Mouse (Mus musculus) B cell, adult 2 months (primary cell): ENCODE data around the gene Clcnka.

Source experiments
- DNase-seq, 2 experiments: peaks; one replicate each; pipeline ENCODE4 v3.0.0; 2022

The Clcnka gene

DNA sequence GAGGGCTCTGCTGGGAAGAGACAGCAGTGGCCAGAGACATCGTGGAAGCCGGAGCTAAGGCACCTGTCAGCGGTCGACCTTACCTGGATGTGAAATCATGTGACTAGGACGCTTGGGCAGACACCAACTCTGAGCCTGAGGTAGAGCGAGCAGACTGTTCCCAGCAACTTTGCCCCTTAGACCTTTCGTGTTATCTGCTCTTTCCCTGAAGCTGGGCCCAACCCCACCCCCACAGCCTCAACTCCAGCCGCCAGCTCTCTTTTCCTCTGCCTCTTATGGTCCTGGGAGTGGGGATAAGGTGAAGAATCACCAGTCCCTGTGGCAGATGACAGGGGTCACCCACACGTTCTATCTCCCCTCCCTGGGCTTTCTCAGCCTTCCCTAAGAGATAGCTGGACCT is 22.4 kb upstream of the Clcnka start:
- DNase-seq, result no peak

- no peak for DNase-seq
Measured at GRCm38 (mm10) chr4:141420192-141420829, 21.8 kb upstream of the Clcnka start, which contains the start of gene Hspb7. Gene Hspb7 (plus strand): TSS chr4:141420779.

DNA sequence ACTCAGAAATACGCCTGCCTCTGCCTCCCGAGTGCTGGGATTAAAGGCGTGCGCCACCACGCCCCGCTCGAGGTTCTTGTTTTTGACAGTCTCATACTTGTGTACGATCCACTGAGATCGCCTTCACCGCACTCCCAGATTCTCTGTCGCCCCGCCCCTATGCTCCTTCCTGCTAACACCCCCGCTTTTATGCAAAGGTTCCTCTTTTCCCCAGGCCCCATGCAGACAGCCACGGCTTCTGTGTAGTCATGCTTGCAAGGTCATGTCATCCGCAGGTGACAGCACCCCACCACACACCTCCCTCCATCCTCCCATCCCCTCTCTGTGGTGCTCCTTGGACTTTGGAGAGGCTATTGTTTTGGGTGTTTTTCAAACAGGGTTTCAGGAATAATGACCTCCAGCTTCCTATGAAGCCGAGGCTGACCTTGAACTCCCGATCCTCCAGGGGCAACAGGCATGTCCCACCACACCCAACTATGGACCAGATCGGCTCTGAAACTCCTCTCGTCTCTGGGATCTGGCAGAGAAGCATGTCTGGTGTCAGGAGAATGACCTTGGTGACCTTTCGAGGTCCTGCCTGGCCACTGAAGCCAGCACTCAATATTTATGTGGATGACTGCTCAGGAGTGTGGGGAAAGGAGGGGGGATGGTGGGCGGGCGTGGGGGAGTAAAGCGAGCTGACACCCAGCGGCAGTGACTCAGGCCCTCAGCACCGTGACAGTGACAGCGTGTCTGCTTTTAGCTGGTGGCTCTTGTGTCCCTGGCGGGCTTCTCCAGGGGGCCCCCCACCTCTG is 21.1 kb upstream of the Clcnka start:
- peak; percentile 72 to 79 for DNase-seq

DNA sequence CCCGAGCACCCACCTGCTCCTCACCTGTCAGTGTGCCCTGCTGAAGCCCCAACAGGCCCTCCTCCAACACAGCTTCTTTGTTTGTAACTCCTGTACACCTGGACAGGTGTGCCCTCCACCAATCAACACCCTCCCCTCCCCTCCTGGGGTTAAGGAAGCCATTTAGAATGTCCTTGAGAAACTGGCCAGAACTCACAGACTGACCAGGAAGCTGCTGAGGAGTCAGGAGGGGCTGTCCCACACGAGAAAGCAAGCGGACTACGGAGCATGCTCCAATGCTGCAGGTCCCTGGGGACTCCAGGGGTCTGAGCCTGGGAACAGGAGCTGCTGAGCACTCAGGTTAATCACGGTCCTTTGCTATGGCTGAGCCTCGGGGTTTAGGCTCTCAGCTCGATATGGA is 17.4 kb upstream of the Clcnka start, which contains the start of gene Clcnkb:
Clcnkb (minus strand) TSS at position 91 of the 400 bp plus-strand sequence.
- DNase-seq, result no peak

DNA sequence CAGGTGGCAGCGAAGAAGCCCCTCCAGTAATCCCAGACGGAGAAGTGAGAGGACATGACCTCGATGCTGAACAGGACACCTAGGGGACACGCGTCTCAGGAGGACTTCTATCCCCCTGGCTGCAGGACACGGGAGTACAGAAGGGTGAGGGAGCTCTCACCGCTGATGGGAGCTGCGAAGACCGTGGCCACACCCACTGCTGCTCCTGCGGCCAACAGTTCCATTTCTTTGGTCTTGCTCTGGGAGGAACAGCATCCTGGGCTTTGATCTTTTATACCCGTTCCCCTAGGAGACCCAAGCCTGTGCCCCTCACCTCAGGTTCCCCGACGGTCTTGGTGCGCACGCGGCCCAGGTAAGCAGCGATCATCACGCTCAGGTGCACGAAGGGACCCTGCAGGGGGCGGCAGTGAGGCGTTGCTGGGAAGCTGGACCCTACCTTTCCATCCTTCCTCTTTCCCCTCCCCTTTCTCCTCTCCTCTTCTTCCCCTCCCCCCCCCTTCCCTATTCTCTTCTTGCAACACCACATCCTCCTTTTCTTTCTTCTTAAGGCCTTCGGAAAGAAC is 13.0 kb upstream of the Clcnka start:
- peak; percentile 37 to 46 for DNase-seq

DNA sequence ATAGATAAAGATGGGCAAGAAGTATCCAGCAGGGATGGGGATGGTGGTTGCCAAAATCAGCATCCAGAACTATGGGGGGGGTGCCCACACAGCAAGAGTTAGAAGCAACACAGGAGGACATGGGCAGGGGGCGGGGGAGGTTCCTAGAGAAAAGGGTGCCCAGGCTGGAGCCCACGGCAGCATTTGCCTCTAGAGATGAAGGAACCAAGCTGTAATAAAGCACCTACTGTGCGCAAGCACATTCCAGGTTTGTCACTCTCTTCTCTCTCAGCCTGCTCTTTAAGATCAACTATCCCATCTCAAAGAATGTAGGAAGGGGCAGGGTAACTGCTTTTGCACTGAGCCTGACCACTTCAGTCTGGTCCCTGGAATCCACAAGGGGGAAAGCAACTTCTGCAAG is 10.1 kb upstream of the Clcnka start:
- no peak for DNase-seq

- peak; percentile 58 to 64 for DNase-seq
Measured at GRCm38 (mm10) chr4:141406516-141407299, 8.2 kb upstream of the Clcnka start.

DNA sequence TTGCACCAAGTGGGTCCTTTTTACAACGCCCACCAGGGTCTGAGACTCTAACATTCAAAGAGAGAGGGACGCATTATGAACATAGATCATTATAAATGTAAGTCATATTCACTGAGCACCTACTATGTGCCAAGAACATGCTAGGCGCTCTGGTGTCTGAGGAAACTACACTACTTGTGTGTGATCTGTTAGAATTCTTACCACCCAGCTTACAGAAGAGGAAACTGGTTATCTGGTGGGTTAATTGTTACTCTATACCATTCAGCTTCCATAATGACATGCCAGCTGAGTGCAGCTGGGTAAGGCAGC is 6.7 kb upstream of the Clcnka start:
- DNase-seq, result no peak

- peak; percentile 93 to 95 for DNase-seq
Measured at GRCm38 (mm10) chr4:141404518-141405313, 6.2 kb upstream of the Clcnka start.

- no peak for DNase-seq
Measured at GRCm38 (mm10) chr4:141400171-141400570, 1.6 kb upstream of the Clcnka start.

GRCm38 (mm10) chr4:141397861-141398260 is 663 bp downstream of the Clcnka start:
- no peak for DNase-seq

DNA sequence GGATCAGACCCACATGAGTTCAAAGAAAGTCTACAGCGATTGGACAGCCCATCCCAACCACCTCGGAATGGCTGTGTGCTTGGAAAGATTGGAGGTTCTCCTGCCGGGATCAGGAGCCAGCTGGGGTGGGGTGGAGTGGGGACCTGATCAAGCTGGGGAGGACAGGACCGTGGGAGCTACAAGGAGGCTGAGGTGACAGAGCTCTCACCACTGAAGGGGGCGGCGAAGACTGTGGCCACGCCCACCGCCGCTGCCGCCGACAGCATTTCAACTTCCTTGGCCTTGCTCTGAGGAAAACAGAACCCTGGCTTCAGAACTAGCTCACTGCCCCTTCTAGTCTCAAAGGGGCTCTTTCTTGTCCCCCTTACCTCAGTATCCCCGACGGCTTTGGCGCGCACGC is 3.8 kb downstream of the Clcnka start:
- DNase-seq, result no peak

DNA sequence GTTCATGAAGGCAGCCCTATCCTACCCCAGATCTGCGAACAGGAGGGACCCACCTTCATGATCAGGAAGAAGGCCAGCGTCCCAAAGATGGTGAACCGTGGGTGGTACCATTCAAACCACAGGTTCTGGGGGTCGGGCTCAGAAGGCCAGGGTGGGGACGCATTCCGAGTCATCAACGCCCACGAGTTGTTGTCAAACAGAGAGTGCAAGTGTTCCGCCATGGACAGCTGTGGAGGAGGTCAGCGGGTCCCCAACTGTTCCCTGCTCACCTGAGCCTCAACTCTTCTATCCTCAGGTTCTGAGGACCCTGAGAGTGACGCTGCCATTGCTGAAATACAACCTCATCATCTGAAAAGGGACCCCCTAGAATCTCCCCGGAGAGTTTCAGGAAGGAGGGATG is 7.2 kb downstream of the Clcnka start:
- DNase-seq, result no peak

DNA sequence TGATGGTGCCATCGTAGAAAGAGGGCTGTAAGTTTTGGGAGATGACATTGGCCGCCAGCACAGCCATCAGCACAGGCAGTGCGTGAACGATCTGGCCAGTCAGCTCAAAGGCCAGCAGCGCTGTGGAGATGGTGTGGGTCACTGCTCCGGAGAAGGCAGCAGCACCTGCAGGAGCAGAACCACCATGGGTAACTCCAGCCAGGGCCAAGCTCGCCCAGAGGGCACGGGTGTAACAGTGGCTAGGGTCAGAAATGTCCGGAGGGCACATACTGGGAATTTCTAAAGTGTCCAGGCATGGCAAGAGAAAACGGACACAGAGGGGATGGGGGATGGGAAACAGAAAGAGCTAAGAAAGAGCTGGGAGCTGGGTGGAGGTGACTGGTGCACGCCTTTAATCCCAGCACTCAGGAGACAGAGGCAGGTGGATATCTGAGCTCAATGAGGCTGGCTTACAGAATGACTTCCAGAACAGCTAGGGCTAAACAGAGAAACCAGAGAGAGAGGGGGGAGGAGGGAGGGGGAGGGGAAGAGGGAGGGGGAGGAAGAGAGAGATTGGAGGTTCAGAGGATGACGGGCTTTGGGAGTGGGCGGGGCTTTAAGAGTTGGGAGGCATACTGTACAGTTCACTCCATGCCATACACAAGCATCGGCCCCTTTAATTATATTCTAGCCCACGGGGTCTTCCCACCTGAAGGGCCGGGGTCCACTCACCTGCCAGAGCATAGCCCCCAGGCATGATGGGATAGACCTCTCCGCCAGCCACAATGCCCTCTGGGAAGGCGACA is 9.0 kb downstream of the Clcnka start:
- DNase-seq, result no peak

GRCm38 (mm10) chr4:141387933-141388332 is 10.6 kb downstream of the Clcnka start:
- DNase-seq, result no peak

- peak; percentile 81 to 83 for DNase-seq
Measured at GRCm38 (mm10) chr4:141387093-141387784, 11.3 kb downstream of the Clcnka start.

DNA sequence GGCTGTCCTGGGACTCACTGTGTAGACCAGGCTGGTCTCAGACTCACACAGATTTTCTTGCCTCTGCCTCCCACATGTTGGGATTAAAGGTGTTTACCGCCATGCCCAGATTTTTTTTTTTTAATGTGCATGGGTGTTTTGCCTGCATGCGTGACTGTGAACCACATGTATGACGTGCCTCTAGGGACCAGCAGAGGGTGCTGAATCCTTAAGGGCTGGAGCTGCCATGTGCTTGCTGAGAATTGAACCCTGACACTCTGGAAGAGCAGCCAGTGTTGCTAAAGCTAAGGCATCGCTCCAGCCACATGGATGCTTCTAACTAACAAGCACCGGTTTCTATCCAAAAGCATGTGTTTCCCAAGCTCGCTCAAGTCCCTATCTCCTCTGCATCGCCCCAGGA is 12.4 kb downstream of the Clcnka start:
- DNase-seq, result no peak

DNA sequence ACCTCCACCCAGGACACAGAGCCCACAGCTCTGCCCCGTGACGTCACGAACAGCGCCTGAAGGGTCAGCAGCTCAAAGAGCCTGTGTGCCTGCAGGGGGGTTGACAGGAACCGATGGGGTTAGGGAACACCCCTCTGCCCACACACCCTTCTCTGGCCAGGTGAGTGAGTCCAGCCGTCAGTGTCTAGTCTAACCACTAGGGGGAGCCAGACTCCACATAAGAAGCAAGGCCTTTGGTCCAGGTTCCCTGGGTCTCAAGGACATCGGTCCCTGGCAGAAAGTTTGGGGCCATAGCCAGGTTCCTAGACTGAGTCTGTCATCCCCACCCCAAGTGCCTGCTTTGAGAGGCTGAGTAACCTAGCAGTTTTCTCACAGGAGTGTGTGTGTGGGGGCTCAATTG is 13.2 kb downstream of the Clcnka start:
- DNase-seq, result peak; percentile 69 to 71

DNA sequence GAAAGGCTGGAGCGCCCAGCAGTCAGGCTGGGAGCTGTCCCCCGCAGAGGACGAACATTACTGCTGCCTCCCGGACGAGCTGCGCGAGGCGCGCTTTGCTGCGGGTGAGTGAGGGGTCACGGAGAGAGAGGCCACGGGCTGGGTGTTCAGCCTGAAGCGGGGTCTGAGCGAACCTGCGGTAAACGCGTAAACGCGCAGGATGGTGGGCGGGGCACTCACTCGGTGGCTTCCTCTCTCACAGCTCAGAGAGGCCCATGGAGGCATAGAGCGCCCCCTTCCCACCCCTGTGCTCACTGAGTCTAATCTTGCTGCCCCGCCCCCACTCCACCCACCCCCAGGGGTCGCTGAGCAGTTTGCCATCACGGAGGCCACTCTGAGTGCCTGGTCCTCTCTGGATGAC is 16.1 kb downstream of the Clcnka start:
- DNase-seq, result peak in 1 of 2 experiments; percentile 34

GRCm38 (mm10) chr4:141379674-141380073 is 18.9 kb downstream of the Clcnka start:
- DNase-seq, result no peak

DNA sequence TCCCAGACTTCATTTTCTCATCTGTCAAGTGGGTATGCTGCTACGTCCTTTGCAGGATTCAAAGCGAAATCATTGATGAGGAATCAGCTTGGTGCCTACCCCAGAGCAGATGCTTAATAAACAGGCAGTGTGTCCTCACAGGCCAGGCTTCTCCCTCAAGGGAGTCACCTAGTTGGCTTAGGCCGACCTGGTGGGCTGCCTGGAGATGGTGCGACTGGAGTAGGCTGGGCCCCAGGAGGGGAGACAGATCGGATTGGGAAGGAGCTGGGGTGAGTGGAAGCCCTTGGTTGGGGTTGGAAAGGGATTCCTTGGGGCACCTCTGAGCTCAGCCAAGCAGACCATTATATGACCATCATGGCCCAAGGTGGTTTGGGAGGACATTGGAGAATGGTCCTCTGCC is 26.1 kb downstream of the Clcnka start:
- DNase-seq, result no peak
